Mouse (Mus musculus) heart, embryonic 11.5 days (tissue): ENCODE measurements around the gene Polr3gl. TPM values are rescaled to one million over a fixed set of nuclear protein-coding genes. Genes with fewer than 3 reads are reported as not detected.
A peak's percentile ranks its signal among the peaks of the same experiment; 100 is the strongest.

ENCODE experiments used
- ATAC-seq: fragments of 200-750 bp; cut with Nextera tagmentation; replicated peaks from 2 replicates; pipeline ENCODE4 v1.8.0; 2017; ENCODE audit warnings: moderate library complexity; ENCODE audit not compliant: insufficient number of reproducible peaks, low FRiP score, low TSS enrichment
- H3K27ac ChIP-seq: fragments of 300-500 bp; sonication (generic); 2 replicates; pipeline ENCODE4 v1.5.1; 2014; ENCODE audit warnings: mild to moderate bottlenecking, low read depth, low read length
- H3K27me3 ChIP-seq: fragments of 300-500 bp; sonication (generic); 2 replicates; pipeline ENCODE4 v1.6.1; 2014; ENCODE audit warnings: mild to moderate bottlenecking, low read length, mixed read lengths; ENCODE audit not compliant: control insufficient read depth, insufficient read depth
- H3K36me3 ChIP-seq: fragments of 300-500 bp; sonication (generic); 2 replicates; pipeline ENCODE4 v1.6.1; 2014; ENCODE audit warnings: mild to moderate bottlenecking, low read length, moderate library complexity, mixed read lengths; ENCODE audit not compliant: control insufficient read depth, insufficient read depth
- H3K4me1 ChIP-seq: fragments of 300-500 bp; sonication (generic); 2 replicates; pipeline ENCODE4 v1.6.1; 2014; ENCODE audit warnings: low read length; ENCODE audit not compliant: control insufficient read depth, insufficient read depth
- H3K4me2 ChIP-seq: fragments of 300-500 bp; sonication (generic); 2 replicates; pipeline ENCODE4 v1.6.1; 2014; ENCODE audit warnings: mild to moderate bottlenecking, moderate library complexity
- H3K4me3 ChIP-seq: fragments of 300-500 bp; sonication (generic); 2 replicates; pipeline ENCODE4 v1.5.1; 2014; ENCODE audit warnings: low read depth, low read length
- H3K9ac ChIP-seq: fragments of 300-500 bp; sonication (generic); 2 replicates; pipeline ENCODE4 v1.6.1; 2014; ENCODE audit warnings: mild to moderate bottlenecking, low read depth, low read length, moderate library complexity
- H3K9me3 ChIP-seq: fragments of 300-500 bp; sonication (generic); replicated peaks from 2 replicates; pipeline ENCODE4 v1.6.1; 2016; ENCODE audit warnings: low read length; ENCODE audit not compliant: control insufficient read depth
- WGBS: fragments of 180-500 bp; shearing (Covaris S2); extraction: QIAGEN DNeasy Blood & Tissue Kit; methylation state at CpG from one replicate; pipeline ENCODE4 v1.1.7; 2014; ENCODE audit not compliant: insufficient replicate concordance; 5-methylcytosine and 5-hydroxymethylcytosine counted together
- polyA plus RNA-seq: library from polyadenylated mRNA; unstranded; fragments of >200 nt; fragmentation: Nextera tagmentation; extraction: Ambion mirVana; gene quantifications from 2 replicates; pipeline ENCODE4 v1.2.1, GENCODE M21; 2014

Gene Polr3gl
- polyA plus RNA-seq, 1 experiment from 2014 or later: 23.8 TPM

- H3K4me1 ChIP-seq: peaks cover 14% of the 10 kb centered on the region
- 0 out of 2 replicates have a peak overlapping the region, but pooled peaks have one; percentile 34 for H3K9ac ChIP-seq
- WGBS: 66% methylated on average over 7 of the region's 7 CpGs
- no peak overlapping the region for H3K4me3 ChIP-seq
- H3K27ac ChIP-seq: no peak overlapping the region
- no peaks in the 10 kb centered on the region for H3K9me3 ChIP-seq
- H3K36me3 ChIP-seq: no peaks in the 10 kb centered on the region
- no peak overlapping the region; the same call in 1 of the 2 replicates for H3K4me2 ChIP-seq
- H3K27me3 ChIP-seq: no peaks in the 10 kb centered on the region
- no peak for ATAC-seq
Measured at GRCm38 (mm10) chr3:96551890-96552289, 42.1 kb downstream of the Polr3gl start.

GRCm38 (mm10) chr3:96551203-96551602 is 42.8 kb downstream of the Polr3gl start:
- WGBS: 15% methylated on average over 8 of the region's 8 CpGs
- Histone ChIP-seq H3K4me1 (peaks cover 14% of the 10 kb centered on the region), H3K36me3 (no peaks in the 10 kb centered on the region), H3K9ac (0 out of 2 replicates have a peak overlapping the region, but pooled peaks have one; percentile 18), H3K27me3 (no peaks in the 10 kb centered on the region), H3K4me3 (no peak overlapping the region), H3K4me2 (no peak overlapping the region), H3K9me3 (no peaks in the 10 kb centered on the region), H3K27ac (no peak overlapping the region)
- ATAC-seq: no peak

GRCm38 (mm10) chr3:96549346-96549745 is 44.6 kb downstream of the Polr3gl start:
- H3K4me1 ChIP-seq: peaks cover 7% of the 10 kb centered on the region
- no peaks in the 10 kb centered on the region for H3K36me3 ChIP-seq
- H3K9ac ChIP-seq: no peak overlapping the region; the same call in 1 of the 2 replicates
- no peaks in the 10 kb centered on the region for H3K27me3 ChIP-seq
- ATAC-seq: 0 out of 2 replicates have a peak, but pooled peaks have one; percentile 51
- peak overlapping the region; percentile 22; the same call in 1 of the 2 replicates for H3K4me2 ChIP-seq
- no peak overlapping the region for H3K4me3 ChIP-seq
- no peaks in the 10 kb centered on the region for H3K9me3 ChIP-seq
- WGBS: 68% methylated on average over 5 of the region's 5 CpGs
- H3K27ac ChIP-seq: no peak overlapping the region

- Histone ChIP-seq H3K4me2 (no peak overlapping the region), H3K27ac (no peak overlapping the region), H3K9me3 (no peaks in the 10 kb centered on the region), H3K27me3 (no peaks in the 10 kb centered on the region), H3K4me1 (peaks cover 7% of the 10 kb centered on the region), H3K36me3 (no peaks in the 10 kb centered on the region), H3K9ac (no peak overlapping the region), H3K4me3 (no peak overlapping the region)
- no peak for ATAC-seq
- WGBS: 70% methylated on average over 7 of the region's 7 CpGs
Measured at GRCm38 (mm10) chr3:96548824-96549223, 45.2 kb downstream of the Polr3gl start.

GRCm38 (mm10) chr3:96547389-96547960 is 46.5 kb downstream of the Polr3gl start:
- Histone ChIP-seq H3K4me1 (peaks cover 7% of the 10 kb centered on the region), H3K36me3 (no peaks in the 10 kb centered on the region), H3K4me2 (peak overlapping the region; percentile 40), H3K4me3 (no peak overlapping the region), H3K9me3 (no peaks in the 10 kb centered on the region), H3K27me3 (peaks cover 5% of the 10 kb centered on the region; the same call in 1 of the 2 replicates), H3K9ac (0 out of 2 replicates have a peak overlapping the region, but pooled peaks have one; percentile 16), H3K27ac (no peak overlapping the region)
- ATAC-seq: no peak
- WGBS: 12% methylated on average over 14 of the region's 14 CpGs

- Histone ChIP-seq H3K27me3 (peaks cover 5% of the 10 kb centered on the region; the same call in 1 of the 2 replicates), H3K4me3 (no peak overlapping the region), H3K36me3 (no peaks in the 10 kb centered on the region), H3K27ac (no peak overlapping the region), H3K4me1 (peaks cover 5% of the 10 kb centered on the region), H3K4me2 (0 out of 2 replicates have a peak overlapping the region, but pooled peaks have one; percentile 34), H3K9ac (no peak overlapping the region), H3K9me3 (no peaks in the 10 kb centered on the region)
- no peak for ATAC-seq
- WGBS: 50% methylated on average over 4 of the region's 4 CpGs
Measured at GRCm38 (mm10) chr3:96546880-96547279, 47.1 kb downstream of the Polr3gl start.

- no peak overlapping the region for H3K4me2 ChIP-seq
- no peak overlapping the region for H3K9ac ChIP-seq
- H3K27me3 ChIP-seq: peaks cover 5% of the 10 kb centered on the region; the same call in 1 of the 2 replicates
- H3K4me3 ChIP-seq: no peak overlapping the region
- H3K27ac ChIP-seq: no peak overlapping the region
- no peak for ATAC-seq
- WGBS: 41% methylated on average over 1 of the region's 1 CpGs
- no peaks in the 10 kb centered on the region for H3K4me1 ChIP-seq
- no peaks in the 10 kb centered on the region for H3K36me3 ChIP-seq
- no peaks in the 10 kb centered on the region for H3K9me3 ChIP-seq
Measured at GRCm38 (mm10) chr3:96545565-96545964, 48.4 kb downstream of the Polr3gl start.

GRCm38 (mm10) chr3:96543345-96543744 is 50.6 kb downstream of the Polr3gl start:
- Histone ChIP-seq H3K4me2 (no peak overlapping the region), H3K4me1 (no peaks in the 10 kb centered on the region), H3K27me3 (peaks cover 5% of the 10 kb centered on the region; the same call in 1 of the 2 replicates), H3K27ac (no peak overlapping the region), H3K4me3 (no peak overlapping the region), H3K9ac (no peak overlapping the region), H3K36me3 (no peaks in the 10 kb centered on the region), H3K9me3 (no peaks in the 10 kb centered on the region)
- no peak for ATAC-seq
- WGBS: 84% methylated on average over 11 of the region's 11 CpGs

GRCm38 (mm10) chr3:96542554-96542953 is 51.4 kb downstream of the Polr3gl start:
- WGBS: 69% methylated on average over 8 of the region's 8 CpGs
- Histone ChIP-seq H3K9ac (no peak overlapping the region), H3K4me2 (no peak overlapping the region), H3K27me3 (peaks cover 5% of the 10 kb centered on the region; the same call in 1 of the 2 replicates), H3K36me3 (no peaks in the 10 kb centered on the region), H3K4me3 (no peak overlapping the region), H3K27ac (no peak overlapping the region), H3K9me3 (no peaks in the 10 kb centered on the region), H3K4me1 (no peaks in the 10 kb centered on the region)
- no peak for ATAC-seq
